Mouse (Mus musculus) embryonic facial prominence, embryonic 11.5 days (tissue): ENCODE results near the gene Itgae. TPM values are rescaled to one million over a fixed set of nuclear protein-coding genes. Genes with fewer than 3 reads are reported as not detected.
"Not testable (repeated sequence)": the region's sequence is repeated elsewhere in the genome, so short reads cannot be mapped to it uniquely, and the experiment has no call there.

Experiments used
- ATAC-seq: fragments of 200-750 bp; cut with Nextera tagmentation; replicated peaks from 2 replicates; pipeline ENCODE4 v1.8.0; 2017; ENCODE audit warnings: low read depth; ENCODE audit not compliant: insufficient number of reproducible peaks, low FRiP score, low TSS enrichment
- DNase-seq: peaks from one replicate; pipeline ENCODE4 v3.0.0-alpha.2; 2015; ENCODE audit warnings: low spot score
- H3K27ac ChIP-seq: fragments of 300-500 bp; sonication (generic); replicated peaks from 2 replicates; pipeline ENCODE4 v1.5.1; 2014; ENCODE audit warnings: mild to moderate bottlenecking, low read depth, low read length, control low read depth
- H3K27me3 ChIP-seq: fragments of 300-500 bp; sonication (generic); 2 replicates; pipeline ENCODE4 v1.6.1; 2014; ENCODE audit warnings: mild to moderate bottlenecking, low read length, moderate library complexity, mixed read lengths; ENCODE audit not compliant: control insufficient read depth, insufficient read depth
- H3K36me3 ChIP-seq: fragments of 300-500 bp; sonication (generic); replicated peaks from 2 replicates; pipeline ENCODE4 v1.6.1; 2014; ENCODE audit warnings: low read depth, mild to moderate bottlenecking, low read length, moderate library complexity, mixed read lengths; ENCODE audit not compliant: control insufficient read depth, insufficient read depth
- H3K4me1 ChIP-seq: fragments of 300-500 bp; sonication (generic); 2 replicates; pipeline ENCODE4 v1.6.1; 2014; ENCODE audit warnings: low read length, mixed read lengths; ENCODE audit not compliant: control insufficient read depth, insufficient read depth
- H3K4me2 ChIP-seq: fragments of 300-500 bp; sonication (generic); 2 replicates; pipeline ENCODE4 v1.6.1; 2014; ENCODE audit warnings: low read depth, mild to moderate bottlenecking, control low read depth, low read length, moderate library complexity
- H3K4me3 ChIP-seq: fragments of 300-500 bp; sonication (generic); 2 replicates; pipeline ENCODE4 v1.5.1; 2014; ENCODE audit warnings: low read depth, low read length, control low read depth
- H3K9ac ChIP-seq: fragments of 300-500 bp; sonication (generic); replicated peaks from 2 replicates; pipeline ENCODE4 v1.6.1; 2014; ENCODE audit warnings: mild to moderate bottlenecking, control low read depth, low read length
- H3K9me3 ChIP-seq: fragments of 300-500 bp; sonication (generic); replicated peaks from 2 replicates; pipeline ENCODE4 v1.6.1; 2016; ENCODE audit warnings: mild to moderate bottlenecking, low read length, inconsistent platforms, mixed read lengths; ENCODE audit not compliant: control insufficient read depth
- WGBS: fragments of 180-500 bp; shearing (Covaris S2); extraction: QIAGEN DNeasy Blood & Tissue Kit; methylation state at CpG from one replicate; pipeline ENCODE4 v1.1.7; 2014; 5-methylcytosine and 5-hydroxymethylcytosine counted together
- polyA plus RNA-seq: library from polyadenylated mRNA; unstranded; fragments of >200 nt; fragmentation: Nextera tagmentation; extraction: Ambion mirVana; gene quantifications from 2 replicates; pipeline ENCODE4 v1.2.1, GENCODE M21; 2014

Gene Itgae
- polyA plus RNA-seq, 1 experiment from 2014 or later, result 0.17 TPM

- ATAC-seq, result no peak
Measured at GRCm38 (mm10) chr11:73098860-73099259, 8.5 kb downstream of the Itgae start.

DNA sequence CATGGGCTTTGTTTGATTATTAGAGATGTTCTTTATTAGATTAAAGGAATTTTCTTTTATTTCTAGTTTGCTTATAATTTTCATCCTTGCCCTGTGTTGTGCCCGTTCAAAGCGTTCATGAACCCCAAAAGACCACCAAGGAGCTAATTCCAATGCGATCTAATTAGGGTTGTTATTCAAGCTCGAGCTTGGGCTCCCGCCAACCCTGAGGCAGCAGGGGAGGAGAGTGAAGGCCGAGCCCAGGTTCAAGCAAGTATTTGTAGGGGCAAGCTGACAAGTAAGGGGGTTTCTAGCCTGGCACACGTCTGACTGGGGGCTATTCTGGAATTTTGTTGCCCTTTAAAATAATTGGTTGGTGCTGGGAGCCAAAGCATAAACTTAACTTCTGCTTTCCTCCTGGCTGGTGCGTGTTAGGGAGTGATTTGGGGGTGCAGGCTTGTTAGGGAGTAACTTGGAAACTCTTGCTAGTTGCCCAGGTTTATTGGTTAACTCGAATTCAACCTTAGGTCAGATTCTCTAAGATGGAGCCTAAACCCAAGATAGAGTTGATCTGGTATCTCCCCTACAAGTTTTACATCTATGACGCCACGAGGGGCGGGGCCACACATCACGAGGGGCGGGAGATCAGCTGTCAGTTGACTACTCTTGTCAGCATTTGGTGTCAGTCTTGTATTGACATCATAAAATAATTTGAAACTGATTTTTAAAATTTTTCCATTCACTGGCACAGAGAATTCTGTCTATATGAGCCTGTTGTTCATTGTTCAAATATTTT, 9.8 kb downstream of the Itgae start:
- no peaks in the 10 kb centered on the region for H3K27me3 ChIP-seq
- H3K9ac ChIP-seq, result no peak overlapping the region
- H3K4me2 ChIP-seq, result no peak overlapping the region
- H3K4me1 ChIP-seq, result no peaks in the 10 kb centered on the region
- H3K9me3 ChIP-seq, result no peaks in the 10 kb centered on the region
- H3K36me3 ChIP-seq, result no peaks in the 10 kb centered on the region
- no peak overlapping the region for H3K4me3 ChIP-seq
- ATAC-seq (no peak), DNase-seq (no peak)
- 74% methylated on average over 14 of the region's 14 CpGs for WGBS
- H3K27ac ChIP-seq, result no peak overlapping the region

More at GRCm38 (mm10) chr11:73098860-73099259, 8.5 kb downstream of the Itgae start:
- Histone ChIP-seq H3K9ac (no peak overlapping the region), H3K27ac (no peak overlapping the region), H3K4me2 (no peak overlapping the region), H3K36me3 (no peaks in the 10 kb centered on the region), H3K27me3 (no peaks in the 10 kb centered on the region), H3K4me3 (no peak overlapping the region), H3K9me3 (no peaks in the 10 kb centered on the region), H3K4me1 (no peaks in the 10 kb centered on the region)
- DNase-seq, result no peak
- WGBS, result 65% methylated on average over 5 of the region's 5 CpGs

DNA sequence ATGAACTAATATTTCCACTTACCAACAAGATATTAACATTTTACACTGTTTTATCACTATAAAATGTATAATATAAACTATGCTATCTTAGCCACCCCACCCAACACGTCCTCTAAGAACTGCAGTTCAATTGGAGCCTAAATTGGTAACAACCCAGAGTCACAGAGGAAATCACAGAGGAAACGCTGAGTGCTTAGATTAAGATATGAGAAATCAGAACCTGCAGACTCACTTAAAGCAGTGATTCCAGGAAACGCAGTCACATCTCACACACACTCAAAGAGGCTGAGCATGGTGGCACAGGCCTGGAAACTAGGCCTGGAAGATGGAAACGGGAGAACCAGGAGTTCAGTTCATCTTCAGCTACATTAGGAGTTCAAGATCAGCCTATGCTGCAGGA, 10.9 kb downstream of the Itgae start:
- no peak for ATAC-seq
- no peak for DNase-seq
- H3K9me3 ChIP-seq, result no peaks in the 10 kb centered on the region
- no peak overlapping the region for H3K27ac ChIP-seq
- H3K27me3 ChIP-seq, result no peaks in the 10 kb centered on the region
- H3K9ac ChIP-seq, result no peak overlapping the region
- 74% methylated on average over 4 of the region's 4 CpGs for WGBS
- H3K4me1 ChIP-seq, result no peaks in the 10 kb centered on the region
- H3K36me3 ChIP-seq, result no peaks in the 10 kb centered on the region
- no peak overlapping the region for H3K4me2 ChIP-seq
- H3K4me3 ChIP-seq, result no peak overlapping the region

- DNase-seq, result no peak
- WGBS, result 45% methylated on average over 3 of the region's 3 CpGs
- H3K9me3 ChIP-seq, result no peaks in the 10 kb centered on the region
- no peaks in the 10 kb centered on the region for H3K36me3 ChIP-seq
- no peaks in the 10 kb centered on the region for H3K27me3 ChIP-seq
- H3K9ac ChIP-seq, result no peak overlapping the region
- no peak for ATAC-seq
- H3K4me1 ChIP-seq, result no peaks in the 10 kb centered on the region
- H3K4me3 ChIP-seq, result no peak overlapping the region
- no peak overlapping the region for H3K27ac ChIP-seq
- H3K4me2 ChIP-seq, result no peak overlapping the region
Measured at GRCm38 (mm10) chr11:73105246-73105645, 14.9 kb downstream of the Itgae start.

DNA sequence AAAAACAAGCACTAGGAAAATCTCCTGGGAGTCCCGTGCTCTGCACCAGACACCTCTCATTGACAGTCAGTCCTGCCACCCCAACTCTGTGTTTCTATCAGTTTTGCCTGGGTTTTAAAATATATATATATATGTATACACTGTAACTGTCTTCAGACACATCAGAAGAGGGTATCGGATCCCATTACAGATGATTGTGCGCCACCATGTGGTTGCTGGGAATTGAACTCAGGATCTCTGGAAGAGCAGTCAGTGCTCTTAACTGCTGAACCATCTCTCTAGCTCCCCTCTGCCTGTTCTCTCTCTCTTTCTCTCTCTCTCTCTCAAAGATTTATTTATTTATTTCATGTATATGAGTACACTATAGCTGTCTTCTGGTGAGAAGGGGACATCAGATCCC, 17.0 kb downstream of the Itgae start:
- DNase-seq, H3K27ac ChIP-seq, ATAC-seq, H3K36me3 ChIP-seq, H3K4me1 ChIP-seq, H3K4me3 ChIP-seq, H3K4me2 ChIP-seq, H3K27me3 ChIP-seq, H3K9me3 ChIP-seq, H3K9ac ChIP-seq: not testable (repeated sequence)
- 39% methylated on average over 3 of the region's 3 CpGs for WGBS

DNA sequence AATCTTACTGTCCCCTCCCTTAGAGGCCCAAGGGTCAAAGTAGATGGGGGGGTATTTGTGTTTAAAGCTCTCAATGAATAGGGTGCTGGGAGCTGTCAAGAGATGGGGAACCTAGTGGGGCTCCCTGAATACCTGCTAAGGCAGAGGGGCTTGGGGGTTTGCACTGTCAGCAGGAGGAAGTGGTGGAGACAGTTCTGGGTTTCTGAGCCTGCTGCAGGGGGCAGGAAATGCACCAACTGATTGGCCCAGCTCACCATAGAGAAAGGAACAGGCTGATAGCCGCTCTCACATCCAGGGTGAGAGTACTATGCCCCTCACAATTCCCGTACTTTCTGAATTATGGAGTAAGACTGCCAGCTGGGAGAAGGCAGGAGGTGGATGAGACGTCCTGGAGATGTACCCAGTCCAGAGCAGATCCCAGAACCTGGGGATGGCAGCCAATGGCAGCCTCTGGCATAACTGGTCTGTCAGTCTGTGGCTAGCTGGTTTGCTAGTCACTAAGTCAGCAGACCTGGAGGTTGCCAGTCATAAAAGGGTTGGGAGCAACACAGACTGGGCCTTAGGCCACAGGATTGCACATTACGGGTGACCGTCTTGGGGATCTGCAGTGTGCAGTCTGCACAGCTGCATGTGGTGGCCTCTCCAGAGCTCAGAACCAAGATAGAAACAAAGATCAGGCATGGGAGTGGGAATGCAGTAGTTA, 18.0 kb downstream of the Itgae start:
- WGBS, result 76% methylated on average over 5 of the region's 5 CpGs
- no peak for ATAC-seq
- Histone ChIP-seq H3K4me2 (no peak overlapping the region), H3K36me3 (no peaks in the 10 kb centered on the region), H3K9ac (no peak overlapping the region), H3K4me3 (no peak overlapping the region), H3K27me3 (no peaks in the 10 kb centered on the region), H3K4me1 (no peaks in the 10 kb centered on the region), H3K9me3 (no peaks in the 10 kb centered on the region), H3K27ac (no peak overlapping the region)
- DNase-seq, result no peak

DNA sequence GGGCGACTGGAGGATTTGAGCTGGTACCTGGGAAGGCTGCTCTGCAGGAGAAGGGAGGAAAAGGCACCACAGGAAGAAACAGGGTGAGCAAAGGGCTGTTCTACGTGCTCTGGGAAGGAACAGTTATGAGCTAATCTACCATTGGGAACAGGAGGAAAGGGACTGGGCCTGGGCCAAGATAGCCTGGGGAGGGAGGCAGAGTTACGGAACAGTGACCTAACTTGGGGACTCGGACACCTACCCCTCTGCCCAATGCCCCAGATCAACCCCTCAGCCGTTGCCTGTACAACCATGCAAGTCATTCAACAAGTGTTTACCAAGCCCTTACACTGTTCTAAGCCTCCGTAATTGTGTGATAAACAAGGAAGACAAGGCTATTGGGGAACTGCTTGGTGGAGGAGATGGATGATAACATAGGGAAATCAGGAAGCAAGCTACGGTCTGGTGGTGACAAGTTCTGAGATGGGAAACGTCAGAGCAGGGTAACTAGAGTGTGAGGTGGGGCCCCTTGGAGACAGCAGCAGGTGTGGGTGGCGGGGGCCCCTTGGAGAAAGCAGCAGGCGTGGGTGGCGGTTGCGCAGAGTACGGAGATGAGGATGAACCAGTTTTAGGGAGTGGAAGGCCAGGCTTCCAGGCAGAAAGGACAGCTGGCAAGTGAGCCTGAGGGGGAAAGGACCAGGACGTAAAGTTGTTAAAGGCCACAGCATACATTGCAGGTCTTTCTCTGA, 18.7 kb downstream of the Itgae start:
- ATAC-seq (no peak), DNase-seq (no peak)
- Histone ChIP-seq H3K27ac (no peak overlapping the region), H3K36me3 (no peaks in the 10 kb centered on the region), H3K4me3 (no peak overlapping the region), H3K9me3 (no peaks in the 10 kb centered on the region), H3K4me1 (no peaks in the 10 kb centered on the region), H3K9ac (no peak overlapping the region), H3K4me2 (no peak overlapping the region), H3K27me3 (no peaks in the 10 kb centered on the region)
- 80% methylated on average over 14 of the region's 14 CpGs for WGBS

DNA sequence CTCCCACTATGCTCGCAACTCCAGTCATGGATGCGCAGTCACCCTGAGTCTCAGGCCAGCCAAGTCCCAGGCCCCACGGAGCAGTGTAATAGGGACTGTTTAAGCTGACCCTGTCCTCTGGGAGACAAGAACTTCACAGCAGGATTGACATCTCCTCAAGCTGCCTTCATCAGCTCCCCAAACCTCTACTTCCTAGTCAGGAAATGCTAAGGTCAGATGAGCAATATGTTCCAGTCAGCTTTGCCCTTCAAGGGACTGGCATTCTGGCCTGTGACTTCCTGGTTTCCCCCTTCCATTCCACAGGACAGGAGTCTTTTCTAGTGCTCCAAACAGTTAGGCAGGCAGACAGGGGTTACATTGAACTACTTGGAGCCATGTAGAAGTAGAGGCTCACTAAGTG, 19.6 kb downstream of the Itgae start:
- WGBS, result 96% methylated on average over 3 of the region's 3 CpGs
- Histone ChIP-seq H3K4me3 (no peak overlapping the region), H3K9ac (no peak overlapping the region), H3K9me3 (no peaks in the 10 kb centered on the region), H3K4me2 (no peak overlapping the region), H3K4me1 (no peaks in the 10 kb centered on the region), H3K27ac (no peak overlapping the region), H3K27me3 (no peaks in the 10 kb centered on the region), H3K36me3 (no peaks in the 10 kb centered on the region)
- DNase-seq, result no peak
- no peak for ATAC-seq
